Comparison of ENCODE assay signal across 9 mouse cellular contexts in genomic region chr5:114372565-114372964, GRCm38 (mm10). TPM values are rescaled to one million over a fixed set of nuclear protein-coding genes. Genes with fewer than 3 reads are reported as not detected.
DNase-seq lines count a peak whose midpoint lies in the region; ATAC-seq and TF ChIP-seq lines count a peak whose summit lies in the region.
"Had no signal": no experiment of that assay in that cellular context is flagged by ENCODE, and none has a peak within 500 bp of the region (broad histone marks: within the 10 kb centered on the region; RNA-seq: fewer than 3 reads in every experiment).

No protein-coding gene starts in this region.

- TF ChIP-seq CTCF in brain, embryonic 14.5 days (IDR thresholded peaks at IDR 0.05; ENCODE audit: borderline replicate concordance, extremely low read depth, insufficient read depth, insufficient read length): no peak

- H3K9ac ChIP-seq in kidney, embryonic 16.5 days (replicated peaks; ENCODE audit: low read length): peak overlapping the region; percentile 23; the same call in 1 of the 2 replicates
- peak overlapping the region; percentile 62 for H3K9ac ChIP-seq in intestine, embryonic 16.5 days (ENCODE audit: low read depth, low read length)
- H3K9ac ChIP-seq in midbrain, embryonic 16.5 days (ENCODE audit: low read depth, low read length): no peak overlapping the region
- H3K9ac ChIP-seq: forebrain, postnatal 0 days had no signal

- TF ChIP-seq POLR2A in brain, embryonic 14.5 days (IDR thresholded peaks at IDR 0.05; ENCODE audit: borderline replicate concordance, extremely low read depth, insufficient read depth, insufficient read length, poor library complexity, severe bottlenecking): no peak

- peaks cover 38% of the 10 kb centered on the region for H3K36me3 ChIP-seq in kidney, embryonic 16.5 days (ENCODE audit: insufficient read depth, low read length)
- peaks cover 11% of the 10 kb centered on the region for H3K36me3 ChIP-seq in intestine, embryonic 16.5 days (ENCODE audit: control insufficient read depth, insufficient read depth, low read length)
- H3K36me3 ChIP-seq in midbrain, embryonic 16.5 days (ENCODE audit: control insufficient read depth, insufficient read depth, low read length): peaks cover 23% of the 10 kb centered on the region

- ATAC-seq in kidney, embryonic 16.5 days (ENCODE audit: low FRiP score, low TSS enrichment): no peak
- ATAC-seq in intestine, embryonic 16.5 days: peak; percentile 65
- no peak for ATAC-seq in midbrain, embryonic 16.5 days
- ATAC-seq: forebrain, postnatal 0 days had no signal

- no peaks in the 10 kb centered on the region for H3K27me3 ChIP-seq in kidney, embryonic 16.5 days (ENCODE audit: insufficient read depth, low read length)
- no peaks in the 10 kb centered on the region for H3K27me3 ChIP-seq in intestine, embryonic 16.5 days (replicated peaks; ENCODE audit: control insufficient read depth, insufficient read depth, low read length)
- no peaks in the 10 kb centered on the region for H3K27me3 ChIP-seq in midbrain, embryonic 16.5 days (ENCODE audit: control insufficient read depth, insufficient read depth, low read depth, low read length)

- peak overlapping the region; percentile 88 for H3K27ac ChIP-seq in kidney, embryonic 16.5 days (ENCODE audit: low read length)
- H3K27ac ChIP-seq in intestine, embryonic 16.5 days (ENCODE audit: low read length): peak overlapping the region; percentile 97
- 0 out of 2 replicates have a peak overlapping the region, but pooled peaks have one; percentile 28 for H3K27ac ChIP-seq in midbrain, embryonic 16.5 days (ENCODE audit: low read length)

- H3K4me2 ChIP-seq in kidney, embryonic 16.5 days (replicated peaks; ENCODE audit: low read depth, low read length): no peak overlapping the region
- peak overlapping the region; percentile 37 for H3K4me2 ChIP-seq in intestine, embryonic 16.5 days (ENCODE audit: low read depth, low read length)
- H3K4me2 ChIP-seq in midbrain, embryonic 16.5 days (ENCODE audit: low read length): no peak overlapping the region

- peaks cover 74% of the 10 kb centered on the region for H3K4me1 ChIP-seq in kidney, embryonic 16.5 days (ENCODE audit: insufficient read depth, low read length)
- peaks cover 82% of the 10 kb centered on the region for H3K4me1 ChIP-seq in intestine, embryonic 16.5 days (ENCODE audit: control insufficient read depth, insufficient read depth, low read length)
- H3K4me1 ChIP-seq in midbrain, embryonic 16.5 days (ENCODE audit: control insufficient read depth, insufficient read depth, low read length): peaks cover 9% of the 10 kb centered on the region

- 36% methylated on average over 11 of the region's 11 CpGs for WGBS in kidney, embryonic 16.5 days
- 23% methylated on average over 11 of the region's 11 CpGs for WGBS in intestine, embryonic 16.5 days
- WGBS in midbrain, embryonic 16.5 days: 28% methylated on average over 11 of the region's 11 CpGs

- H3K9me3 ChIP-seq in kidney, embryonic 16.5 days (ENCODE audit: low read length): no peaks in the 10 kb centered on the region
- no peaks in the 10 kb centered on the region for H3K9me3 ChIP-seq in intestine, embryonic 16.5 days (ENCODE audit: control insufficient read depth, low read length)
- H3K9me3 ChIP-seq in midbrain, embryonic 16.5 days (replicated peaks; ENCODE audit: control insufficient read depth, low read length, poor library complexity, severe bottlenecking): no peaks in the 10 kb centered on the region

- no peak for DNase-seq in kidney, adult 9 months
- DNase-seq in brain, embryonic 14.5 days (ENCODE audit: low read depth): peak; percentile 13
- DNase-seq in thymus, postnatal 0 days (ENCODE audit: low spot score): no peak
- no peak for DNase-seq in spleen, postnatal 4 days (ENCODE audit: low spot score in 2 of 2)
- no peak for DNase-seq in layer of hippocampus, adult 9-11 months
- DNase-seq: forebrain, postnatal 0 days had no signal

- H3K4me3 ChIP-seq in kidney, embryonic 16.5 days (ENCODE audit: low read length): no peak overlapping the region
- no peak overlapping the region for H3K4me3 ChIP-seq in intestine, embryonic 16.5 days (ENCODE audit: low read length)
- H3K4me3 ChIP-seq in midbrain, embryonic 16.5 days (ENCODE audit: low read depth, low read length): no peak overlapping the region

RNA-seq across cellular contexts. Expression of gene Kctd10, which starts 7.7 kb away (rescaled TPM):
- 116 and 124 TPM in 2 replicates for polyA plus RNA-seq in kidney, embryonic 16.5 days (2015; fragmentation: Nextera tagmentation; extraction: Ambion mirVana)
- 91.8 and 96.2 TPM in 2 replicates for polyA plus RNA-seq in brain, embryonic 14.5 days (2012; rRNA removed)
- polyA plus RNA-seq in intestine, embryonic 16.5 days (2015; fragmentation: Nextera tagmentation; extraction: Ambion mirVana): 132 and 137 TPM in 2 replicates
- 70.3 and 82.3 TPM in 2 replicates for polyA plus RNA-seq in midbrain, embryonic 16.5 days (2015; fragmentation: Nextera tagmentation; extraction: Ambion mirVana)
- 65.6 and 65.8 TPM in 2 replicates for polyA plus RNA-seq in thymus, postnatal 0 days (2015; fragmentation: Nextera tagmentation; extraction: Ambion mirVana)

RNA-seq across cellular contexts. Expression of gene Ube3b, which starts 7.8 kb away (rescaled TPM):
- polyA plus RNA-seq in kidney, embryonic 16.5 days (2015; fragmentation: Nextera tagmentation; extraction: Ambion mirVana): 51.5 and 54.0 TPM in 2 replicates
- 63.1 and 66.4 TPM in 2 replicates for polyA plus RNA-seq in brain, embryonic 14.5 days (2012; rRNA removed)
- polyA plus RNA-seq in intestine, embryonic 16.5 days (2015; fragmentation: Nextera tagmentation; extraction: Ambion mirVana): 36.4 and 43.5 TPM in 2 replicates
- polyA plus RNA-seq in midbrain, embryonic 16.5 days (2015; fragmentation: Nextera tagmentation; extraction: Ambion mirVana): 35.6 and 39.0 TPM in 2 replicates
- 29.4 and 29.7 TPM in 2 replicates for polyA plus RNA-seq in thymus, postnatal 0 days (2015; fragmentation: Nextera tagmentation; extraction: Ambion mirVana)

Comparison
In these comparisons a context has a peak if more than half of its experiments do, and no peak if none do; other contexts are left out.
1. H3K27ac ChIP-seq: peak in every context shown above with its lines; median percentile 97 in intestine, embryonic 16.5 days; 88 in kidney, embryonic 16.5 days; 28 in midbrain, embryonic 16.5 days.